Mouse (Mus musculus) left cerebral cortex, postnatal 36 days (tissue): ENCODE data around the gene Gm45062. TPM values are rescaled to one million over a fixed set of nuclear protein-coding genes. Genes with fewer than 3 reads are reported as not detected.

Experiments used
- DNase-seq, 2 experiments: peaks; one replicate each; pipeline ENCODE4 v3.0.0; 2021 to 2022; ENCODE audit warnings: low spot score in 2 of 2, mixed read lengths in 1 of 2
- intact Hi-C: fragments of 180-260 bp; cut with DNase I; formaldehyde crosslinking; loops from one replicate; pipeline ENCODE4 v1.15.1; 2025
- total RNA-seq, 2 experiments: library from RNA; stranded (reverse); gene quantifications; 2 replicates each; pipeline ENCODE4 v1.2.3; 2021

The Gm45062 gene
- total RNA-seq = 10 to 100 TPM in 1 of 2 experiments, 1 to 10 TPM in 1; 4.9 to 10.7 TPM

DNA sequence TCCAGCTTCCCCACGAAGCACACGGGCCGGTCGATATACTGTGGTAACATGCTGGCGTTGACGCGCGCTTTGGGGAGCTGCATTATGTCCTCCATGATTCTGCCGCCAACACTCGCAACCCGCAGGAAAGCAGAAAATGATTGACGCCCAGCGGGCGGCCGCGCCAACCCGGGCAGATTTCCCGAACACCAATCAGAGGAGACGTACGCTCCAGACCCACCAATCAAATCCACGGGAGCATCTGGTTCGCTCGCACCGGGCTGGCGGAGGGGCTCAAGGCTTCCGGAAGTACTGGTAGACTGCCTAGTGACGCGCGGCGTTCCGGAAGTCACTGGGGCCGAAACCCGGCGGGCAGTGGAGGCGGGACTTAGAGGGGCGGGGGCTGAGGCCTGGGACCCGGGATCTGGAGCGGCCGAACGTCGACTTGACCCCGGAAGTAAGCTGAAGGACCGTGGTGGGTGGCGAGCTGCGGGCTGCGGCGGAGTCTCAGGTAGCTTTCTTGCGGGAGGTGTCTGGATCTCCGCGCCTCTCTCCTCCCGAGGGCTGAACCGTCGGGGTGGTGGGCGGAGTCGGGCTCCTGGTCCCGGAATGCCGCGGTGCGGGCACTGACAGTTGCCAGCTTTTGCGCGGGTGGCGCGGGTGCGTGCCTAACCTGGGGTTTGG lies at the start of gene Gm45062, which contains the start of the genes Rpa3 and Umad1:
Gene Gm45062 (plus strand): TSS at position 447 of the 663 bp plus-strand sequence.
Gene Rpa3 (minus strand): TSS at position 170 of the 663 bp plus-strand sequence.
Gene Umad1 (plus strand): TSS at position 285 of the 663 bp plus-strand sequence.
- DNase-seq = peak; percentile 98
- intact Hi-C loops = loop anchor here (5.0 kb wide), 1 partner anchor 52 kb away; the partner anchor contains the start of gene Mios

DNA sequence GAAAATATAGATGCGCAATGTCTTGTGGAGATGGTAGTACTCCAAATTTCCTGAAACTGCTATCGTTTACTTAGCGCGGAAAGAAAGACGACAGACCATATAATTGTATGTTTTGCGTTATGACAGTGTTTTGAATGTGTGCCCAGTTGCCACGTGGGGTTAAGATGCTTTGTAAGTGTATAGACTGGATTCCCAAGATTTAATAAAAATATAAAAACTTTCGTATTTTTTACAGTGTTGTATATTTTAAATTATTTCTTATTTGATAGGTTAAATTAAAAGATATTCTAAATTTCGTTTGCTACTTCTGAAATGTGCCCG lies 49.4 kb upstream of the Gm45062 start:
- DNase-seq = no peak
- intact Hi-C loops = loop anchor here (5.0 kb wide), 1 partner anchor 47 kb away; the partner anchor contains the start of genes Gm45062, Rpa3 and Umad1

DNA sequence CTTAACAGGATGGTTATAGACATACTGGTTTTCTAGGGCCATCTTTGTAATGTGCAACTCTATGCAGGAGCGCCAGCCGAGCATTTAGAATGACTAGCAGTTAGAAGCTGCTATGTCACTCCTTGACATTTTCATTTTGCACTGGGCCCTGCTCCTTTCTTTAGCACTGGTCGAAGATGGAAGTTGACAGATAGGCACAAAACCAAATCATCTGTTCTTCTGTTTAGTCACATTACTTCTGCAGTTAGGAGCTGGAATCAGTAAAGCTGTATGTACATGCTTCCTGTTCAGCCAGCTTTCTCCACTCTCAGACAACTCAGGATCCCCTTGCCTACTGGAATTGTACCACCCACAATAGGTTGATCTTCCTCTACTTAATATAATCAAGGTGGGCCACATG lies 48.6 kb upstream of the Gm45062 start:
- no peak for DNase-seq
- intact Hi-C loops = no loop called here

DNA sequence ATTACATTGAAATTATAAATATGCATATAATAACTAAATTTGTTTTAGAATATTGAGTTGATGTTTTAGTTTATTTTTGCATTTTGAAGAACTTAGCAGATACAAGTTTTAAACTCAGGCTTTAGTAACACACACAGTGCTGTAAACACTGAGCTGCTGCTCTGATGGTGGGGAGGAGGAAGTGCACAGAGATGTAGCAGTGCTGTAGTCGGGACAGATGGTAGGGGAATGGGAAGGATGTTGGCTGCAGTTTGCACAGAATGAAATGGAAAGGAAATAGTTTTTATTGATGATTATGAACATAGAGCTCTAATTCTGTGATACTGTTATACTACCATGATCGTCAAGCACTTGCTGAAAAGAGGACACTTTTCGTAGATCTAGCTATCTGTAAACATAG lies 32.2 kb upstream of the Gm45062 start:
- intact Hi-C loops = no loop called here
- no peak for DNase-seq

DNA sequence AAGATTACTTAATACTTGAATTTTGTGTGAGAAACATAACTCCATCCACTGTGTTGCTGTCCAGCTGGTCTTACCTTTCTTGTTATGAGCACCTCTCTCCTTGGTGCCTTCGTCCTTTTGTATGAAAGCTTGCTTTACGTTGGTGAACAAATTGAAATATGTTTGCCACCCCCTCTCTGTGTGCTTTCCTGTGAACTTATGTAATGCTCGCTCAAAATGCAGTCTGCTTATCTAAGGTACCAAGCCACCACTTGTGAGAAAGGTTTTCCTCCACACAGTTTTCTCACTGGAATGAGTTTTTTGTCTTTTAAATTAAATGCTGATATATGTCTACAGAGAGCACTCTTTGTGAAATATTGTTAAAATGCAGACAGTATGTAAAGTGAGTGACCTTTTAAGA lies 30.7 kb upstream of the Gm45062 start:
- no peak for DNase-seq

DNA sequence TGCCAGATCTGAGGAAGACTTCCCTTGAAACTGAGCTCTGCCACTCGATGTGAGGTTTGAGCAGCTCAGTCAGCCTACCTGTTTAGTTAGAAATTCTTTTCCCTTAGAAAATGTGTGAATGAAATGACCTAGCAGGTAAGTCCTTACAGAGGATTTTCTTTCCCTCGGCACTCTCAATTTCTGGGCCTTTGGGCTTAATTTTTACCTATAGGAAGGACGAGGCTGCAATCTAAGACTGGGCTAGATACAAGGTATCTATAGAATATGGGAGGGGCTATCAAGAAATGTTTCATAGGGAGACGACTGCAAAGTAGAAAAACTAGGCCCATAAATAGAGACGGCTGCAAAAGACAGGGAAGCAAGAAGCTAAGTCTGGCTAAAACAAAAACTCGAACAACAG lies 934 bp upstream of the Gm45062 start:
- intact Hi-C loops = loop anchor here (5.0 kb wide), 1 partner anchor 51 kb away; the partner anchor contains the start of gene Mios
- no peak for DNase-seq

More for the DNA sequence above, 30.7 kb upstream of the Gm45062 start:
- intact Hi-C loops = no loop called here

DNA sequence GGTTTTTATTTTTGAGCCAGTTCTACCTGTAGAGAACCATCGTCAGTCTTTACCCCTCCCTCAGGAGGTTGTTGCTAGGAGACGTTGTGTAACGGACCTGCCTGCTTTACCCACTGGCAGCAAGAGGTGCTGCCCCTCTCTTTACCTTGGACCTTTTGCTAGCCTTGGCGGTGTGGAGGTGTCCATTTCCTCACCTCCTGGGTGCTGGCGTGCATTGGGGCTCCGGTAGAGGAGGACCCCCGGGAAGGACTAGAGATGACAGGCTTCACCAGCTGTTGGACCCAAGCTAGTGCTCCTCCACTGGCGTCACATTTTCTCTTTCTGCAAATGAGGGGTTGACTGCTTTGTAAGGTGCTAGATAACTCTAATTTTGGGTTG lies 406 bp downstream of the Gm45062 start:
- DNase-seq = no peak
- intact Hi-C loops = loop anchor here (5.0 kb wide), 1 partner anchor 52 kb away; the partner anchor contains the start of gene Mios

DNA sequence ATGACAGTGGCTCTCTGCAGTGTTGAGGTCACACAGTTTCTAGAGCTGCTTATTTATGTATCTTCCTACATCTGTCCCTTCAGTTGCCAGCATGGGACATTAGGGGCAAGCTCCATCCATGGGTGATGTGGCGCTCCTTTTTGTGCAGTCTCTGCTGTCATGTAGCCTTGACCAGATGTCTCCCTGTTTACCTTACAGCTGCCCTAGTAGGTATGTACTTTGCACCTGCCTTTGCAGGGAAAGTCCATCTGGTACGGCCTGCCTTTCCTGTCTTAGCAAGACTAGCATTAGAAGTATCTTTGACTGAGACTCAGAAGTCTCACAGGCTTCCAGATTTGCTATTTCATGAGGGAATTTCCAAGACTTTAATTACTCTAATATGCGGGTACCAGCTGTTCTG lies 11.8 kb downstream of the Gm45062 start:
- DNase-seq = no peak
- intact Hi-C loops = loop anchor here (10.0 kb wide), 2 partner anchors 144 to 554 kb away; no protein-coding TSS in a partner anchor

DNA sequence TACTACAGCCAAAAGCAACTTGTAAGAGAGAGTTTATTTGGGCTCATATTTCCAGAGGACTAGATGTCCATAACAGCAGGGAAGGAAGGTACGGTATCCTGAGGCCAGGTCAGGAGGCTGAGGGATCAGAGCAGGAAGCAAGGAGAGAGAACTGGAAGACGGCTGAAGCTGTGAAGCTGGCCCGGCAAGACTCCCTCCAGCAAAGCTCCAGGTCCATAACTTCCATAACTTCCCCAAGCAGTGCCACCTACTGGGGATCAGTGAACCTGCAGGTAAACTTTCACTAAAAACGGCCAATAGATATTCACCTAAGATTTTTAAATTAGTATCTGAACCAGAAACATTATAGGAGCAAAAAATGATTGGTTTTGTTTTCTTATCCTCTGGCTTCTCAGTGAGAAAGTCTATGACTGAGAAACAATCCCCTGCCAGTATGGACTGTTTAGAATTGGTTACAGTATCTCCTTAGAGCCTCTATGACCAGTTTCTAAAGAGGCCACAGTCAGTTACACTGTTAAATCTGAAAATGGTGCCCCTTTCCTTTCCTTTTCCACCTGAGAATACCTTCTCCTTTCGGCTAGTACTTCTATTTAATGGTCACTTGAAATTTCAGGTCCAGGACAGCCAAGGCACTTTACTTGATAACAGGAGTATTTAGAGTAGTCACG lies 15.3 kb downstream of the Gm45062 start:
- DNase-seq = no peak
- intact Hi-C loops = loop anchor here (5.0 to 10.0 kb wide), 4 partner anchors 140 to 550 kb away; no protein-coding TSS in a partner anchor

DNA sequence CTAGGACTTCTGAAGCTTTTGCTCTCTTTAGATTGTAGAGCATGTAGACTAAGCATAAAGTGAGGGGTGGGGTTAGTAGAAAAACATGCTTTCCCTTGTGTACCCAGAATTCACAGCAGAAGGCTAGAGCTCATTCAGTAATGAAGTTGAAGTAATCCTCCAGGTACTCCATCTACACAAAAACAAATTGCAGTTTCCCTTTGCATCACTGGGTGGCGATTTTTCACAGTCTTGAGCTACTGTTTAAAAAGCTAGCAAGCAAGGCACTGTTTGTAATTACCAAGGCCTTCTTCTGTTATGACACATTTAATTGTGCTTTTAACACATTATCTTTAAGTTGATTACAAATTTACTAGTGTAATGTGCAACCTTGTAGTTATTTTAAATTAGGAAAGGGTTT lies 15.8 kb downstream of the Gm45062 start:
- intact Hi-C loops = loop anchor here (5.0 to 10.0 kb wide), 4 partner anchors 140 to 550 kb away; no protein-coding TSS in a partner anchor
- DNase-seq = peak in 1 of 2 experiments; percentile 66

DNA sequence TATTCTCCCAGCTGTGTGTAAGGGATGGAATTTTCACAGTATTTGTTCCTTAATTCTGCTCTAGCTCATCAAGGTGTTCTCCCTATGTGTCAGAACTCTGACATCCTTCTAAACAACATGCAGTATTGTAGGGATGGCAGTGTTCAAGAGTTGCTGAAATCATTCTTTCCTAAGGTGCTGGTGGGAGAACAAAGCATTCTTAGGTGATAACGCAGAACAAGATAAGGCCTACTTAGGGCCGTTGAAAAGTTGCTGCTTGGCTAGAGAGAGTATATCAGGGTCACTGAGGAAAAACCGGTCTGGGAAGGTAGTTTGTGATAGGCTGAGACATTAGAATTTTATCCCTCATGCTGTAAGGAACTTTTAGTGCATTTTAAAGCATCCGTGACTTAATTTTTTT lies 17.2 kb downstream of the Gm45062 start:
- DNase-seq = no peak
- intact Hi-C loops = loop anchor here (5.0 to 10.0 kb wide), 4 partner anchors 138 to 548 kb away; no protein-coding TSS in a partner anchor

DNA sequence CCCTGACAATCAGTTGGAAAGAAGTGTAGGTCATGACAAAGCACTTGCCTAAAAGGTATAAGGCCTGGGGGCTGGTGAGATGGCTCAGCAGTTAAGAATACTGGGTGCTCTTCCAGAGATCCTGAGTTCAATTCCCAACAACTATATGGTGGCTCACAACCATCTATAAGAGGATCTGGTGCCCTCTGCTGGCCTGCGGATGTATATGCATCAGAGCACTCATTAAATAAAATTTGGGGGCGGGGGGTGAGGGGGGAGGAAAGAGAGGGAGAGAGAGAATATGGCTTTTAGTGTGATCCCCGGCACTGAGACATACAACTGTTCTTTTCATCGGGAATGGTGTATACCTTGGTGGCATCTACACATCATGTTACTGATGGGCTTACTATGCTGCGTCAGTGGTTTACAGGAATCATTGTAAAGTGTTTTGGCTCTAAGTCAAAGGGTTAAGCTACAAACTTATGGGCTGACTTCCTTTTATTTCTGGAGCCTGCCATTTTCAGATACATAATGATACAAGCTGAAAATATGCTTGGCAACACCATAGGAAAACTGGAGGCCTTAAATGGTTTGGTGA lies 19.3 kb downstream of the Gm45062 start:
- intact Hi-C loops = loop anchor here (5.0 to 10.0 kb wide), 4 partner anchors 136 to 546 kb away; no protein-coding TSS in a partner anchor
- no peak for DNase-seq

DNA sequence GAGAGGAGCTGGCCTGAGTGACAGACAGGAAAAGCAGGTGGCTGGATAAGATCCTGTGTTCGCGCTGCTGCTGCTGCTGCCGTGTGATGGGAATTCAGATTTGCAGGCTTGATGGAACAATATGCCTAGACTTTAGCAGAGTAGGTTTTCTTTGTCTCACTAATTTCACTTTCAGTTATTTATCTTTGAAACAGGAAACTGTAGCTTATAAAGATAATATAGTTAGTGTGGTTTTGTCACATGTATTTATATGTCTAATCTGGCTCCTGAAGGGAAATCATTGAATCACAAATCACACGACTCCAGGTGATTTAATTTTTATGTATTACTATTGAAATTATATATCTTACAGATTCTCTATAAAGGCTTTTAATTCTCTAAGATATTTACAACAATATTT lies 24.0 kb downstream of the Gm45062 start:
- intact Hi-C loops = no loop called here

DNA sequence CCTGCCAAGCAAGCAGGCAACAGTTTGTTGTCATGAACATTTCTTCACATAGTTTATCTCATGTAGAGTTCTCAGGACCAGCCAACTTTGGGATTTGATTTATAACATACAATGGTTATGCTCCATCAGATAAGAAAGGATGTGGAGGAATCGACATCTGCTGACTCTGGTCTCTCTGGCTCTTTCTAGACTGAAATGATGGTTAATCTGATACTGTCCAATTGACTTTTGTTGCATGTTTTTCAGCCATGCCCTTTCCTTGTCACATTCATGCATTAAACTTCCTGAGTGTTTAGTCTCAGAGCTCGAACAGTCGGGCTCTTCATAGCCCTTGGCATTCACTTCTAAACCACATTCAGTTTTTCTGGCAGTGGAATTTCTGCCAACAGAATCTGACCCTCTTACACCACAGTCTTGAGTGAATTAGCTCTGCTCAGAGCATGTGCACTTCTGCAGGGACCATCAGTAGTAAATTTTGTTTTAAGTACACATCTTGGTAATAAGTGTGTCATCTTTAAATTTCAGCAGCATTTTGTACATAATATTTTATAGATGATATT lies 26.2 kb downstream of the Gm45062 start:
- no peak for DNase-seq
- intact Hi-C loops = no loop called here

More for the DNA sequence above, 24.0 kb downstream of the Gm45062 start:
- DNase-seq = no peak

DNA sequence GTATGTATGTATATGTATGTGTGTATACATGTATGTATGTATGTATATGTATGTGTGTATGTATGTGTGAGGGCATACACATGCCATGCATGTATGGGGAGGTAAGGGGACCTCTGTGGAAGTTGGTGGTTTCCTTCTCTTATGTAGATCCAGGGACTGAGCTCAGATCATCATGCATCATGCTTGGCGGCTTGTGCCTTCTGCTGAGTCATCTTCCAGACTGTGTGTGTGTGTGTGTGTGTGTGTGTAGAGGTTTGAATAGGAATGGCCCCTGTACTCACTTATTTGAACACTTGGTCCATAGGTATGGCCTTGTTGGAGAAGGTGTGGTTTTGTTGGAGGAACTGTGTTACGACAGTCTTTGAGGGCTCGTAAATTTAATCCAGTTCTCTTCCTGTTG lies 26.9 kb downstream of the Gm45062 start:
- DNase-seq = no peak
- intact Hi-C loops = no loop called here

DNA sequence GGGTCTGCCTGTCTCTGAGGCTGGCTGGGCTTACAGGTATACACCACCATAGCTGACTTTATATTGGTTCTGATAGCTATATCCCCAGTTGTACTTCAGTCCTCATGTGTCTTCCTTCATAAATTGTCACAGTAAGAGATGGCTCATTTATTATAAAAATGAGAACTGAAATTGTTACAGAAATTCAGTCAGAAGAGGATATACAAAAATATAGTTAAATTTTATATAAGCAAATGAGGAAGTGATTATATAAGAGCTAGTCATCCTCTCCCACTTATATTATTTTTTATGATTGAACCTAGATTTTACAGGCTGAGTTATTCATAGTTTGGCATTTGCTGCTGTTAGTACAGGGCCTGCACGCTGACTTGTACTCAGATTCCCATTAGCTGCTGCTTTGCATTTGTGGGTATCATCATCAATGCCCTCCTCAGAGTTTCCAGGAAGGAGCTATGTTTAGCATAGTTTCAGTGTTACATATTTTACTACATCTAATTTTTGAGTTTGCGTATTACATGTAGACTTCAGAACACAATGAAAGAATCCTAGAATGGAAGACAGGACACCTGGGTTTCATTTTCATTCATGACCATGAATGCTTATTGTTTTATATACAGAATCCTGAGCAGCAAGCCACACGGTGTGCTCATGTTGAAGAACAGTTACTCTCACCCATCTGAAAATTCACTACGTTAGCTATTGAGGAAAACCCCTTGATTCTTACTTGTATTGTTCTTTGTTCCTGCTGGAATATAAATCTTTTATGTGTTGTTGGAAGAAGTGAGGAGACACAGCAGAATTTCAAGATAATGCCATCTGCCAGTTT lies 29.7 kb downstream of the Gm45062 start:
- DNase-seq = no peak
- intact Hi-C loops = no loop called here

DNA sequence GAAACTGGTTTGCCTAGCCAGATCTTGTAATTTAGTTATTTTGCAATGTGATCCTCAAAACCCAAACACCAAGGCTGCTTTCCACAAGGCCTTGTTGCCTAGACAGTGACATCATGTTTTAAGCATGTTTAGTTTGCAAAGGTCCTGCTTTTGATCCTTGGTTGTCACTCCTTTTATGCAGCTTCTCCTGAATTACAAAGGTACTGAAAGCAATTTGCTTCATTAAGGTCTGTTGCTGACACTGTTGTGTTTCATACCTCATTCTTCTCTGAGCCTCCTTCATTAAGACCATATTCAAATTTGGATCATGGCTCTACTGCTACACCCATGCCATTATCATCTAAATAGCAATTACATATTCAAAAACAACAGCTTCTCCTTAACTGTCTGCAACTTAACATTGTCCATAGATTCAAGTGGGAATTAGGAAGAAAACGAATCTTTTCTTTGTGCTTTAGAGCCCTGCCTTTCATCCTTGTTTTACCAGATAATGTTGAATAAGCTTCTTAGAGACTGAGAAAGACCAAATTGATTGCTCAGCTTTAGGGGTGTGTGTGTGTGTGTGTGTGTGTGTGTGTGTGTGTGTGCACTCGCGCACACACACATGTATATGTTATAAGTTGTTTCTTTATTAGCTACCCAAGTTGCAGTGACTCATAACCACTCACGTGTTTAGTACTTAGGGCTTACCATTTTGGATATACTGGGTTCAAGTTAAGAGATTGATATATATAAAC lies 35.0 kb downstream of the Gm45062 start:
- DNase-seq = no peak
- intact Hi-C loops = no loop called here

DNA sequence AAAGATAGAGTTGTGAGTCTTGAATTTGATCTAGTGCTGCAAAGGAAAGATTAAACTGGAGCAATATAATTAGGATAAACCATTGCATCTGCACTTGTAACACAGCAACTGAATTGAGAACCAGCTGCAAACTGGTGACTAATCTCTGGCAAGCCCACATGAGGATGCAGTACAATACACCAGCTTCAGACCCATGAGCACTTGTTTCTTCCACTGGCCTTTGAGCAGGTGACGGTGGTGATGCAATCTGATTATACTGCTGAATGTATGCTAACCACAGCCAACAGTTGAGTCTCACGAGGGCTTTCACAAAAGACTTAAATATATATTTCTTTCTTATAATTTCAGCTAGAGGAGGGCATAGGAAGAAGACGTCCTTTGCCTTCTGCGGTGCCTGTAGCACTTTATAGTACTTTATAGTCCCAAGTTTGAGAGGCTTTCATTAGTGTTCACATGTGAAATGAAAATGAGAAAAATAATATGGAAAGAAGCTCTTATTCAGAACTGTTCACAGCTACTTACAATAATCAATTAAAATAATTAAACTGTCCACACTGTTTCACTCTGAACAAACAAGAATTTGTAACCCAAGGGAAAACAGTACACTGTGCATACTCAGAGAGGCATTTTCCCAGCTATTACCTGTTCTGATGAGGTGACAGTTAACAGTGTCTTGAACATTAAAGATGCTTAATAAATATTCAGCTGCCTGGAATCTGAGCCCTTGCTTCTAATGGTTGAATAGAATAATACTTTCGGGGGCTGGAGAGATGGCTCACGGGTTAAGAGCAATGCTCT lies 40.0 kb downstream of the Gm45062 start:
- no peak for DNase-seq
- intact Hi-C loops = no loop called here
